Mouse (Mus musculus): ENCODE measurements at regions not wholly inside any gene's neighbourhood (a gene's known extent, or its start where the extent isn't known, plus 50 kb on each side); places are given as distances from the start of the nearest gene placed in this dataset.
"Not testable (repeated sequence)": the region's sequence is repeated elsewhere in the genome, so short reads cannot be mapped to it uniquely, and the experiment has no call there.

GRCm38 (mm10) chr6:37688866-37689617, 159.1 kb downstream of the Akr1d1 start:
- Histone ChIP-seq H3K9me3 (ENCODE audit: control insufficient read depth, low read length) (no peaks in the 10 kb centered on the region), H3K4me2 (replicated peaks) (no peak overlapping the region), H3K4me1 (replicated peaks; ENCODE audit: control insufficient read depth, insufficient read depth, low read length) (no peaks in the 10 kb centered on the region), H3K9ac (no peak overlapping the region), H3K4me3 (replicated peaks; ENCODE audit: low read length) (no peak overlapping the region), H3K36me3 (replicated peaks; ENCODE audit: control insufficient read depth, insufficient read depth) (no peaks in the 10 kb centered on the region), H3K27ac (no peak overlapping the region), H3K27me3 (ENCODE audit: control insufficient read depth, insufficient read depth, low read length) (no peaks in the 10 kb centered on the region)
- ATAC-seq (ENCODE audit: low FRiP score) (no peak), DNase-seq (ENCODE audit: low spot score) (no peak)
- WGBS = 28% methylated on average over 1 of the region's 1 CpGs

DNA sequence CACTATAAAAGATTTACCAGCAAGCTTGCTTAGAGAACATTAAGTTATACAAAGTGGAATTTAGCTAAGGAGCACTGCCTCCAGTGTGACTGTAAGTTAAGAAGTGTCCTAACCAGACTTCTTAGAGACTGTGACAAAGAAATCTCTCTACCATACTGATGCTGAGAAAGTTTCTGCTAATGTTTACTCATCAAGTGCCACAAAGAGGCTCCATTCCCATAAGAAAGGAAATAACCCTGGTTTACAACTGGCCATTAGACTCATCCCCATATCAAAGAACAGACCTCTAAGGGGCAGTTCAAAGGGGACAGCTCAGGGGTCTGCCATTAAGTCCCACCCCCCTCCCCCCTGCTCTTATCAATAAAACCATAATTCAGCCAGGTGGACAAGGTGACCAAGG, 159.7 kb downstream of the Akr1d1 start:
- H3K36me3 ChIP-seq (replicated peaks; ENCODE audit: control insufficient read depth, insufficient read depth) = no peaks in the 10 kb centered on the region
- no peak overlapping the region for H3K4me2 ChIP-seq (replicated peaks)
- no peak overlapping the region for H3K4me3 ChIP-seq (replicated peaks; ENCODE audit: low read length)
- ATAC-seq (ENCODE audit: low FRiP score) (no peak), DNase-seq (ENCODE audit: low spot score) (no peak)
- no peaks in the 10 kb centered on the region for H3K4me1 ChIP-seq (replicated peaks; ENCODE audit: control insufficient read depth, insufficient read depth, low read length)
- H3K9ac ChIP-seq = no peak overlapping the region
- H3K9me3 ChIP-seq (ENCODE audit: control insufficient read depth, low read length) = no peaks in the 10 kb centered on the region
- no peaks in the 10 kb centered on the region for H3K27me3 ChIP-seq (ENCODE audit: control insufficient read depth, insufficient read depth, low read length)
- no peak overlapping the region for H3K27ac ChIP-seq

DNA sequence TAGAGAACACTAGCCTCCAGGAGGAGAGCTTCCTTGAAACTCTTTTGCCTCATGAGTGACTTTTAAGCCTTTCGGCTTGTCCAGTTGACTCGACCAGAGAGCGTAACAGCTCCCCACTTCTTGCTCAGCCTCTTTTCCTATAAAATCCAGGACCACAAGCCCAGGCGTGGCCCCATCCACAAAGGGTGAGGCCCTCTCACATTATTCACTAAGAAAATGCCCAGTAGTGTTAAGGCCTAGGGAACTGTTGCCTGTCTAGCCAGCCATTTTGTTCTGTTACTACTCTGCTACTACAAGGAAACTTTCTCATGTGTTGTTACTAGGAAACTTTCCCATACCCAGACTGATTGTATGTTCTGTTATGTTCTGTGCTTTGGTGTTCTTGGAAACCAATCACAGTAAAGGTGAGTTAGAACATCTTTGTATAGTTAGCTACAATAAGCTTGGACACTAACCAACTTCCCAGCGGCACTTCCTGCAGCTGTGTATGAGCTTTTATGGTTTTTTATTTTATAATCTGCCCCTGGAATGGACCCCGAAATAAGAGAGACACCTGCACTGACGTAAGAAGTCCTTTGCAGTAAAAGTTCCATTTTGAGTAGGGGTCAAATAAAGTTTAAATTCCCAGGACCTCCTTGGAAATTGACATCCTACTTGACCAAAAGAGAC, 162.1 kb downstream of the Akr1d1 start:
- no peaks in the 10 kb centered on the region for H3K36me3 ChIP-seq (replicated peaks; ENCODE audit: control insufficient read depth, insufficient read depth)
- 92% methylated on average over 7 of the region's 7 CpGs for WGBS
- no peak for DNase-seq (ENCODE audit: low spot score)
- no peak overlapping the region for H3K27ac ChIP-seq
- no peak overlapping the region for H3K9ac ChIP-seq
- no peak overlapping the region for H3K4me2 ChIP-seq (replicated peaks)
- no peak for ATAC-seq (ENCODE audit: low FRiP score)
- no peaks in the 10 kb centered on the region for H3K4me1 ChIP-seq (replicated peaks; ENCODE audit: control insufficient read depth, insufficient read depth, low read length)
- no peaks in the 10 kb centered on the region for H3K27me3 ChIP-seq (ENCODE audit: control insufficient read depth, insufficient read depth, low read length)
- H3K9me3 ChIP-seq (ENCODE audit: control insufficient read depth, low read length) = no peaks in the 10 kb centered on the region
- H3K4me3 ChIP-seq (replicated peaks; ENCODE audit: low read length) = no peak overlapping the region

DNA sequence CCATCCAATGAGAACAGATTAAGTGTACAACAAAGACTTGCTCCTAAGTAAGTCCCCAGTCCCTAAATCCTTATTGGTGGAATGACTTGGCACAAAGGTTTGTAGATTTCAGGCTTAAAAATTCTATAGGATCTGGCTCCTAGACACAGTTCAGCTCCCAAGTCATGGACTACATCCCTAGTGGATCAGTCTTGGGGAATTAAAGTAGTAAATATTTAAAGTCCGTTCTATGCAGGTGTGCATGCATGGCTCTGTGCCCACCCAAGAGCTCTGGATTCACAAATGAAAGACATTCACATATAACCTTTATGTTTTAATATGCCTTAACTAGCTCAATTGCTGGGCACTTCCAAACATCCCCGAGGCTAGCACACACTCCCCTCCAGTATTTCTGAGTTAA, 162.8 kb downstream of the Akr1d1 start:
- no peak overlapping the region for H3K4me2 ChIP-seq (replicated peaks)
- no peaks in the 10 kb centered on the region for H3K27me3 ChIP-seq (ENCODE audit: control insufficient read depth, insufficient read depth, low read length)
- no peak overlapping the region for H3K27ac ChIP-seq
- H3K4me3 ChIP-seq (replicated peaks; ENCODE audit: low read length) = no peak overlapping the region
- DNase-seq (ENCODE audit: low spot score) = no peak
- 90% methylated on average over 2 of the region's 2 CpGs for WGBS
- H3K4me1 ChIP-seq (replicated peaks; ENCODE audit: control insufficient read depth, insufficient read depth, low read length) = no peaks in the 10 kb centered on the region
- no peak overlapping the region for H3K9ac ChIP-seq
- no peaks in the 10 kb centered on the region for H3K36me3 ChIP-seq (replicated peaks; ENCODE audit: control insufficient read depth, insufficient read depth)
- H3K9me3 ChIP-seq (ENCODE audit: control insufficient read depth, low read length) = no peaks in the 10 kb centered on the region
- no peak for ATAC-seq (ENCODE audit: low FRiP score)

DNA sequence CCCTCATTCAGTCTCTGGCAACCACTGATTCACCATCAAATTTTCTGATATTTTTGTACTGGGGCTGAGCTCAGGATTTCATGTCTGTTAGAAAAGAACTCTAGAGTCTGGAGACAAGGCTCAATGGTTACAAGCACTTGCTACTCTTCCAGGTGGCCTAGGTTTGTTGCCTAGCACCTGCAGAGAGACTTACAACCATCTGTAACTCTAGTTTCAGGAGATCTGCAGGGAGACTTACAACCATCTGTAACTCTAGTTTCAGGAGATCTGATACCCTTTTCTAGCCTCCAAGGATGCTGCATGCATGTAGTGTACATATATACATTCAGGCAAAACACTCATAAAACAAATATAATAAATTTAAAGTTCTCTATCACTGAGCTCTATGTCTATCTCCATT, 166.1 kb downstream of the Akr1d1 start:
- H3K9me3 ChIP-seq (ENCODE audit: control insufficient read depth, low read length) = no peaks in the 10 kb centered on the region
- no peaks in the 10 kb centered on the region for H3K4me1 ChIP-seq (replicated peaks; ENCODE audit: control insufficient read depth, insufficient read depth, low read length)
- no peak for DNase-seq (ENCODE audit: low spot score)
- no peak for ATAC-seq (ENCODE audit: low FRiP score)
- no peaks in the 10 kb centered on the region for H3K36me3 ChIP-seq (replicated peaks; ENCODE audit: control insufficient read depth, insufficient read depth)
- H3K4me2 ChIP-seq (replicated peaks) = no peak overlapping the region
- no peak overlapping the region for H3K9ac ChIP-seq
- H3K4me3 ChIP-seq (replicated peaks; ENCODE audit: low read length) = no peak overlapping the region
- H3K27ac ChIP-seq = no peak overlapping the region
- no peaks in the 10 kb centered on the region for H3K27me3 ChIP-seq (ENCODE audit: control insufficient read depth, insufficient read depth, low read length)

DNA sequence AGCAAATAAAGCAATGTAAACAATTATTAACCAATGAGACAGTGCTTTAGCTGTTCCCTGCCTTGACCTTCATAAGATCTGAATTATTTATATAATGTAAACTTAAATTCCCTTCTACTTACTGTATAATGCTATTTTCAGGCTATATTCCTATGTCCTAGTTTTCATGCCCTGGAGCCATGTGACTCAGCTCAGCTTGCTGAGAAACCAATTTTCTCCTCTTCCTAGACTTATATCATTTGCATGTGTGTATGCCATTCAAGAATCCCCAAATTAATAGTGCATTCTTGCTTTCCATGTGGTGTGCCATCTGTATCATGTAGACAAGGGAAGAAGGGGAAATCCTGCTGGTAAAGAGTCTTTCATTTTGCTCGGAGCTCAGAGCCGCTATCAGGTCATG, 166.7 kb upstream of the Trim24 start:
- Histone ChIP-seq H3K4me1 (replicated peaks; ENCODE audit: control insufficient read depth, insufficient read depth, low read length) (no peaks in the 10 kb centered on the region), H3K27me3 (ENCODE audit: control insufficient read depth, insufficient read depth, low read length) (no peaks in the 10 kb centered on the region), H3K27ac (no peak overlapping the region), H3K9ac (no peak overlapping the region), H3K36me3 (replicated peaks; ENCODE audit: control insufficient read depth, insufficient read depth) (no peaks in the 10 kb centered on the region), H3K4me3 (replicated peaks; ENCODE audit: low read length) (no peak overlapping the region), H3K9me3 (ENCODE audit: control insufficient read depth, low read length) (peaks cover 17% of the 10 kb centered on the region; the same call in 1 of the 2 replicates), H3K4me2 (replicated peaks) (no peak overlapping the region)
- DNase-seq (ENCODE audit: low spot score) (no peak), ATAC-seq (ENCODE audit: low FRiP score) (no peak)
- 87% methylated on average over 2 of the region's 2 CpGs for WGBS

GRCm38 (mm10) chr6:37705733-37706145, 164.9 kb upstream of the Trim24 start:
- DNase-seq (ENCODE audit: low spot score) (no peak), ATAC-seq (ENCODE audit: low FRiP score) (no peak)
- Histone ChIP-seq H3K9me3 (ENCODE audit: control insufficient read depth, low read length) (peaks cover 21% of the 10 kb centered on the region; the same call in 1 of the 2 replicates), H3K27me3 (ENCODE audit: control insufficient read depth, insufficient read depth, low read length) (no peaks in the 10 kb centered on the region), H3K4me3 (replicated peaks; ENCODE audit: low read length) (no peak overlapping the region), H3K27ac (no peak overlapping the region), H3K36me3 (replicated peaks; ENCODE audit: control insufficient read depth, insufficient read depth) (no peaks in the 10 kb centered on the region), H3K4me2 (replicated peaks) (no peak overlapping the region), H3K4me1 (replicated peaks; ENCODE audit: control insufficient read depth, insufficient read depth, low read length) (no peaks in the 10 kb centered on the region), H3K9ac (no peak overlapping the region)
- 93% methylated on average over 1 of the region's 1 CpGs for WGBS

DNA sequence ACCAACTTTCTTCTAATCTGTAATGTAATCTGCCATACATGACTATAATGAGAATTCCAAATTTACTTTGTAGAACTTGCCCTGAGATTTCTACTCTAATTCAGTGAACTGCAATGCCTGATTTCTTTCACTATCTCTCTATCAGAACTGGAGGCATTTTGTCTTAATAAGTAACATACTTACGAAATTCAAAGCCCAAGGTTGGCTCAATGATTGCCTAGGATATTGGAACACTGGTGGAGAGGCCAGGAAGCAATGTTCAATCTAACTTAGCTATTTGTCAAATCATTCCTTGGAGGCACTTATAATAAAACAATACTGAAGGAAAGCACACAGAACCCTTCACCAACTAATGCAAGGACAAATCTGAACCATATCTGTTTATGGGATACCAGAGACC, 162.9 kb upstream of the Trim24 start:
- not testable (repeated sequence) for H3K4me1 ChIP-seq (replicated peaks; ENCODE audit: control insufficient read depth, insufficient read depth, low read length); H3K27ac ChIP-seq; H3K9ac ChIP-seq; H3K4me2 ChIP-seq (replicated peaks); DNase-seq (ENCODE audit: low spot score); ATAC-seq (ENCODE audit: low FRiP score); H3K36me3 ChIP-seq (replicated peaks; ENCODE audit: control insufficient read depth, insufficient read depth); H3K27me3 ChIP-seq (ENCODE audit: control insufficient read depth, insufficient read depth, low read length); H3K4me3 ChIP-seq (replicated peaks; ENCODE audit: low read length)
- peaks cover 17% of the 10 kb centered on the region; the same call in 1 of the 2 replicates for H3K9me3 ChIP-seq (ENCODE audit: control insufficient read depth, low read length)
- 70% methylated on average over 1 of the region's 1 CpGs for WGBS

GRCm38 (mm10) chr6:37711766-37712165, 158.8 kb upstream of the Trim24 start:
- ATAC-seq (ENCODE audit: low FRiP score) = no peak
- H3K9ac ChIP-seq = no peak overlapping the region
- H3K36me3 ChIP-seq (replicated peaks; ENCODE audit: control insufficient read depth, insufficient read depth) = no peaks in the 10 kb centered on the region
- no peak overlapping the region for H3K4me3 ChIP-seq (replicated peaks; ENCODE audit: low read length)
- H3K4me1 ChIP-seq (replicated peaks; ENCODE audit: control insufficient read depth, insufficient read depth, low read length) = 0 out of 2 replicates have a peak, but pooled peaks cover 5% of the 10 kb centered on the region
- H3K4me2 ChIP-seq (replicated peaks) = no peak overlapping the region
- H3K27me3 ChIP-seq (ENCODE audit: control insufficient read depth, insufficient read depth, low read length) = no peaks in the 10 kb centered on the region
- WGBS = 75% methylated on average over 1 of the region's 1 CpGs
- DNase-seq (ENCODE audit: low spot score) = no peak
- peaks cover 12% of the 10 kb centered on the region; the same call in 1 of the 2 replicates for H3K9me3 ChIP-seq (ENCODE audit: control insufficient read depth, low read length)
- no peak overlapping the region for H3K27ac ChIP-seq
